Comparison of ENCODE assay signal across 8 mouse cellular contexts in genomic region chr11:53706934-53707717, GRCm38 (mm10). TPM values are rescaled to one million over a fixed set of nuclear protein-coding genes. Genes with fewer than 3 reads are reported as not detected.
A peak's percentile ranks its signal among the peaks of the same experiment; 100 is the strongest.
DNase-seq lines count a peak whose midpoint lies in the region; ATAC-seq lines count a peak whose summit lies in the region.

Gene Rad50, minus strand, starts transcription at chr11:53707319.

- peak; percentile 99 for ATAC-seq in megakaryocyte progenitor cell, adult 5-6 weeks (replicated peaks; ENCODE audit: poor library complexity)

- DNase-seq in adipocyte (ENCODE audit: low spot score) = peak; percentile 87
- DNase-seq in embryo, embryonic 10 days (ENCODE audit: low spot score) = peak; percentile 95
- peak; percentile 88 for DNase-seq in gastrocnemius, postnatal 10 days
- DNase-seq in induced T-regulatory cell, adult 2 months (ENCODE audit: low read depth) = peak; percentile 94
- DNase-seq in left cerebral cortex, adult 9 months (ENCODE audit: low spot score in 2 of 2) = peak; percentile 73 to 86
- DNase-seq in right cerebral cortex, postnatal 14 days = peak; percentile 86
- peak; percentile 89 to 92 for DNase-seq in urinary bladder, postnatal 36 days (ENCODE audit: low spot score in 2 of 2)

RNA-seq across cellular contexts. Expression of gene Rad50, which starts in this region (rescaled TPM):
- 10 to 100 TPM in 1 of 2 experiments, 1 to 10 TPM in 1; 7.9 to 10.1 TPM for total RNA-seq in gastrocnemius, postnatal 10 days (2021)
- total RNA-seq in megakaryocyte progenitor cell, adult 5-6 weeks (2015) = 49.3 and 57.7 TPM in 2 replicates
- 66.5 and 79.1 TPM in 2 replicates for total RNA-seq in megakaryocyte progenitor cell, adult 5-6 weeks (2017)

Comparison
In these comparisons a context has a peak if more than half of its experiments do, and no peak if none do; other contexts are left out.
1. Peak in every context shown above with its lines: DNase-seq and ATAC-seq.
2. RNA of gene Rad50 (total RNA-seq): 49.3 to 79.1 TPM in megakaryocyte progenitor cell, adult 5-6 weeks; 7.9 to 10.1 TPM in gastrocnemius, postnatal 10 days; every median in the first group is over 4 times any median in the second.